Mouse (Mus musculus): ENCODE data around the gene Ift88.
"Not testable (repeated sequence)": the region's sequence is repeated elsewhere in the genome, so short reads cannot be mapped to it uniquely, and the experiment has no call there.

The Ift88 gene

DNA sequence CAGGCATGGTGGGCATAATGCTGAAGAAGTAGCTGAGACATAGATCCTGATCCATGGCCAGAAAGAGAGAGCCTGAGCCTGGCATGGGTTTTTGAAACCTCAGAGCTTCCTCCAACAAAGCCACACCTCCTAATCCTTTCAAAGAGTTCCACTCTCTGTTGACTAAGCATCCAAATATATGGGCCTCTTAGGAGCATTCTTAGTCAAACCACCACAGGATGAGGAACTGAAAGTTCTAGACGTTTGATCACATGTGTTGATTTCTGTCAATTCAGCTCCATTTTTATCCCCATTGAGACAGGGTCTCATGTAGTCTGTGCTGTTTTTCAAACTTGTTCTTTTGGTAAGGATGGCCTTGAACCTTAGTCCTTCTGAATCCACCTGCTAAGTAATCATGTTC is 28.7 kb downstream of the Ift88 start:
- DNase-seq (ENCODE audit: low read depth), result no peak

- DNase-seq (ENCODE audit: low read depth), result no peak
These were observed 36.0 kb downstream of the Ift88 start for GRCm38 (mm10) chr14:57459883-57460282.

DNA sequence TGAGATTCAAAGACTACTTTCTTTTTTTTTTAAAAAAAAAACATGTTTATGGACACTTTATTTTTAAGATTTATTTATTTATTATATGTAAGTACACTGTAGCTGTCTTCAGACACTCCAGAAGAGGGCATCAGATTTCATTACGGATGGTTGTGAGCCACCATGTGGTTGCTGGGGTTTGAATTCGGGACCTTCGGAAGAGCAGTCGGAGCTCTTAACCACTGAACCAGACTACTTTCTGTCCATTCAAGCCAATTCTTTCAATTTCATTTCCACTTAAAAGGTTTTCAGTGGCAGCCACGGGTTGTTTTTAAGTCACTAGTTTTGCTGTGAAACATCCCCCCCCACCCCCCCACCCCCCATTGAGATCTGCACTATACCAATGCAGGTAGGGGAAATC is 36.5 kb downstream of the Ift88 start:
- DNase-seq (ENCODE audit: low read depth), result not testable (repeated sequence)

DNA sequence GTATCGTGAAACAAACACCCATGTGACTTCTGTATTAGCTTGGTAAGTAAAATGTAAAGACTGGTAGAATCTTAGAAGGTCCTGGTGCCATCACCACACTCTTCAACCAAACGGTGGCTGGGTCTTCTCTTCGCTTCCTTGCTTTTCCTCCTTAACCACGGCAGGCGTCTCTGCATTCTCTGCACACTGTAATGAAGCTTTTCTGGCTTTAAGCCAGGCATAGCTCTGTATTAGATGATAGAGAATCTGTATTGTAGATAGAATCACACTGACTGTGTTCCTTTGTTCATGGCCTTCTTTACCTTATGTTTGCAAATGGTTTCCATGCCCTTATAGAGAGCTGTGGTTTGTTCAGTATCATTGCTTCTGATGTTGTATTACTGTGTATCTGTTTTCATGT is 39.0 kb downstream of the Ift88 start:
- no peak for DNase-seq (ENCODE audit: low read depth)

GRCm38 (mm10) chr14:57475057-57475456 is 51.2 kb downstream of the Ift88 start:
- no peak for DNase-seq (ENCODE audit: low read depth)

DNA sequence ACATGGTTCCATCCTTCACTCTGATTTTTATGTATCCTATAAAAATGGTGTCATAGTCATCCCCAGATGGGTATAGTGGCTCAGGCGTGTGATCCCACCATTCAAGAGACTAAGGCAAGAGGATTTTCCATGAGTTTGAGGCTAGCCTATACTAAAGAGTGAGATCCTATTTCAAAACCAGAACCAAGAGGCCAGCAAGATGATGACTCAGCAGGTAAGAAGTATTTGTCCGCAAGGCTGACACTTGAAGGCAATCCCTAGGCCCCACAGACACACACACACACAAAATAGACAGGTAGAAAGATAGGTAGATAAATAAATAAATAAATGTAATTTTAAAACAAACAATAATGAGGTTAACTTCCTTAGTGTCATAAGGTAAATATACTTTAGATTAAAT is 58.4 kb downstream of the Ift88 start:
- no peak for DNase-seq (ENCODE audit: low read depth)

DNA sequence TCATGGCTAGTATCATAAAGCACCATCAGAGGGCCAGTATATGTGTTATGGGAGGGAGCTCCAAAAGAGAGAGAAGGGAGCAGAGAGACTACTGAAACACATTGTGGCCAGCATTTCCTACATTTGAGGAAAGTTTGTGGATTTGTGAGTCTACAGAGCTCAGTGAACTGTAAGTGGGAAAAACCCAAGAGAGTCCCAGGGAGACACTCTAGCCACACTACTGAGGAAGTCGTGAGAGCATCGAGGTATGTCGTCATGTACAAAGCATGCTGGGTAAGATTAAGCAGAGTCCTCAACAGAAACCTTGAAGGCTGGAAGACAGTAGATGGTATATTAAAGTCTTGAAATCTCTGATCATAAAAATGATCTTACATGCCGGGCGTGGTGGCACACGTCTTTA is 60.3 kb downstream of the Ift88 start:
- no peak for DNase-seq (ENCODE audit: low read depth)

DNA sequence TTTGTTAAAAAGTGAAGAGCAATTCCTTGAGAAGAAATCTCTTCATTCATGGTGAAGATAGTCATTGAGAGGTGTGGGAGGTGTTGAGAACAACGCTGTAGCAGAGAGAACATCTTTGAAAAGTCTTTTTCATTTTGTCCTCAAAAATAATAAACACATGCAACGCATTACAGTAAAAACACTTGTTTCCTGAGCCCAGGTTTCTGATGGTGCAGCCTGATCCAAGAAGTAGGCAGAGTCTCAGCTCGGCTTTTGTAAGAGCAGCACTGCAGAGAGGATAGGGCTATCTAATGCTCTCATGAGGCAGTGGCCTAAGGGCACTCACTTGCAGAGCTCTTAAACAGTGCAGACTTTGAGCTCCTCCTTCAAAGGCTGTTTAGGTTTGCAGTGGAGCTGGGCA is 65.8 kb downstream of the Ift88 start:
- no peak for DNase-seq (ENCODE audit: low read depth)

- DNase-seq (ENCODE audit: low read depth), result no peak
These were observed 70.0 kb downstream of the Ift88 start for GRCm38 (mm10) chr14:57493840-57494239.

- DNase-seq (ENCODE audit: low read depth), result no peak
These were observed 79.9 kb downstream of the Ift88 start for GRCm38 (mm10) chr14:57503729-57504128.

DNA sequence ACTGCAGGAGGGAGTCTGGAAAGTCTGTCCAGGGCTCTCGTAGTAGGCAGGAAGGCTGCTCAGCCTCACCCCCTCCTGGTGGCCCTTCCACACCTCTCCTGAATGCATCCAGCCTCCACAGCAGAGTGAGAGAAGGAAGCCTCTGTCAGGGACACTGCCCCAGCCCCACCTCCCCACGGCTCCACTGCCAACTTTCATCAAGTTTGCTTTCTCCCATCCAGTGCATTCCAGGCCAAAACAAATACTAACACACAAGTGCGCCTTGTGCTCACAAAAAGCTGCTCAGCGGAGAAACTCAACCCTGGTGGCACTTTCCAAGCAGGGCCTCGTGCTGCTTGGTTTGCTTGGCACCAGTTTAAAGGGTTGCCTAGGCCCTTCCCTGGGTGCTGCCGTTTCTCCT is 85.7 kb downstream of the Ift88 start:
- DNase-seq (ENCODE audit: low read depth), result peak; percentile 49

DNA sequence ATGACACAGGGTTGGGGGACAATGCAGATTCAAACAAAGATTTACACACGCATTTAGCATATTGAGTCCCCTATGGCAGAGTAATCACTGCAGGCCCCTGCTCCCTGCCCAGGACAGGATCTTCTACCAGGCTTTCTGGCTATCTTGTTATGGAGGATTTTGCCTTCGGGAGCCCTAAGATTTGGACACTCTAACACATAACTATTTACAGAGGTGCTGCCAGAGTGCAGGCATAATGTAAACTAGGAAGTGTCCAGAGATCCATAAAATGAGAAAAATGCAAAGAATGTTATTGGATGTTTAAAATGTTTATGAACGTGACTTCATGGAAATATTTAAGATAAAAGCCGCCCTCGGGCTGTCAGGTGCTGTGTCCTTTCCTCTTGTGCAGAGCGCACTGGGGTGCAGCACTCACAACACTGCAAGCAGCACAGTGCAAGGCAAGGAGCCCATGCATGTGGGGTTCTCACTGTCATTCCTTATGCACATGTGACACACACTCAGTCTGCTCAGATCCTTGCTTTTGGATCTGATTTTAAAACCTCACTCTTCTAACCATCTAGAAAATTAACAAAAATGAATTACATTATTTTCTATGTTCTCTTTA is 91.4 kb downstream of the Ift88 start:
- no peak for DNase-seq (ENCODE audit: low read depth)

DNA sequence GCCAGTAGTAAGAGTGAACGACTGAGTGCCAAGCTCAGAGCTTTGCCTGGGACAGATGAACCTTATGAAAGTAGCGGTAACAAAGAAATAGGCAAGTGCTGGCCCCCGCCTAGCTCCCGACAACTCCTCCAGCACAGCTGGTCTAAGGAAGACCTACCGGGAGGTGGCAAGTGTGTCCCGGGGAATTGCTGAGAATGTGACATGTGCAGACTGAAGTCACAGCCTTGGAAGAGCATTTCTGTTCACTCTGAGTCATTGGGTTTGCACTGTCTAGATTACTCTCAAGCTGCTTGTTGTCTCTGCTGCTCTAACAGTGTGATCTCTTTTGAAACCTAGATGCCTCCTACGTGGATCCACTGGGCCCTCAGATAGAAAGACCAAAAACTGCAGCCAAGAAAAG is 93.1 kb downstream of the Ift88 start:
- DNase-seq (ENCODE audit: low read depth), result no peak

GRCm38 (mm10) chr14:57523762-57524161 is 99.9 kb downstream of the Ift88 start:
- DNase-seq (ENCODE audit: low read depth), result no peak

- DNase-seq (ENCODE audit: low read depth), result no peak
These were observed 101.0 kb downstream of the Ift88 start, which contains the start of gene Il17d for GRCm38 (mm10) chr14:57524671-57525387. Gene Il17d (plus strand): TSS chr14:57524777.

GRCm38 (mm10) chr14:57525388-57526049 is 101.7 kb downstream of the Ift88 start:
- no peak for DNase-seq (ENCODE audit: low read depth)

DNA sequence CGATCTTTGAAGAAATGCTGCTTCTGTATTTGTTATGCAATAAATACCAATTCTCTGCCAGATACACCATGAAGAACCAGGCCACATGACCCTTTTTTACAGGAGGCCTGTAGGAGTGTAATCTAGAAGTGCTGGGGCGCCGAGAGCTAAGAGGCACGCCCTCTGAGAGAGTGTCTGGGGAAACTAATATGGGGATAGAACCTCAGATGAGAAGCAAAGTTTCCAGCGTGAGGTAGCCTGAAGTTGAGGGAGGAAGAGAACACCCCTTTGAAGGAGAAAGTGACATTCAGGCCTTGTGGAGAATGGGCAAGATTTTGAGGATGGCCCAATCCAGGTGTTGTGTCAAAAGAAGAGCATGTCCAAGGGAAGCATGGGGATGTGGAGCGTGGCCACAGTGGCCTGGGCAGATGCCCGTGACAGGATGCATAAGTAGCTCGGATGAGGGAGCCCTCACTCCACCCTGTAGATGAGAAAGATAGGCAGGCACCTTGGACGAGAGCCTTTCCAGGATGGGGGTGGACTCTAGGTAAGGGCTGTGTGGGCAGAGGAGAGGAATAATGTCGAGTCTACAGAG is 102.3 kb downstream of the Ift88 start:
- no peak for DNase-seq (ENCODE audit: low read depth)

DNA sequence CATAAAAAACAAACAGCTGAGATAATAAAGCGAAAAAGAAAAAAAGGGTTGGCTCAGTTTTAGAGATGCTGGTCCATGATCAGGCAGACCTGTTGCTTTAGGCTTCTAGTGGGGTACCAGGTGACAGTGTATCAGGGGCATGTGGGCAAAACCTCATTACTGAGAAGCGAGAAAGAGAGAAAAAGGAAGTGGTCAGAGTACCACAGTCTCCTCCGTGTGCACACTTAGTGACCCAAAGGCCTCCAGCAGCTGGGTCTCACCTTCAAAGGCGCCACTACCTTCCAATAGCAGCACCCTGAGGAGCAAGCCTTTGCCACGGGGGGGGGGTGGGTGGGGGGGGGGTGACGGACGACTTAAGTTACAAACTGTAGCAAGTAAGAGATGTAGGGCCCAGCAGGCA is 103.3 kb downstream of the Ift88 start:
- no peak for DNase-seq (ENCODE audit: low read depth)

DNA sequence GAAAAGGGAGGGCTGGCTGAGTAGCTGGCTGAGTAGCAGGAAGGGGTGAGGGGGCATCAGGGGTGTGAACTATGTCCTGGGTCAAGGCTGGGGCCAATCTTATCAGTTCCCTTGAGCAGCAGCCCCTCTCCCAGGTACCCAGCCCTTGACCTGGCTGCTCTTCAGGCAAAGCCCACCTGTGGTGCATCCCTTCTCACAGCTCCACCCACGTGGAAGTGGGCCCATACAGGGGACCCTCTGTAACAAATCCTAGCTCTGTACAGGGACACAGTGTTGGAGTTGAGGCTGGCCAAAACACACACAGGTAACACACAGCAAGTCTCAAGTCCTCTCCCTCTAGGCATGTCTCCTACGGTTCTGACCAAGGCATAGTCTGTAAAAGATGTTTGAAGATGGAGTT is 103.7 kb downstream of the Ift88 start:
- no peak for DNase-seq (ENCODE audit: low read depth)

- no peak for DNase-seq (ENCODE audit: low read depth)
These were observed 105.4 kb downstream of the Ift88 start for GRCm38 (mm10) chr14:57529086-57529785.

DNA sequence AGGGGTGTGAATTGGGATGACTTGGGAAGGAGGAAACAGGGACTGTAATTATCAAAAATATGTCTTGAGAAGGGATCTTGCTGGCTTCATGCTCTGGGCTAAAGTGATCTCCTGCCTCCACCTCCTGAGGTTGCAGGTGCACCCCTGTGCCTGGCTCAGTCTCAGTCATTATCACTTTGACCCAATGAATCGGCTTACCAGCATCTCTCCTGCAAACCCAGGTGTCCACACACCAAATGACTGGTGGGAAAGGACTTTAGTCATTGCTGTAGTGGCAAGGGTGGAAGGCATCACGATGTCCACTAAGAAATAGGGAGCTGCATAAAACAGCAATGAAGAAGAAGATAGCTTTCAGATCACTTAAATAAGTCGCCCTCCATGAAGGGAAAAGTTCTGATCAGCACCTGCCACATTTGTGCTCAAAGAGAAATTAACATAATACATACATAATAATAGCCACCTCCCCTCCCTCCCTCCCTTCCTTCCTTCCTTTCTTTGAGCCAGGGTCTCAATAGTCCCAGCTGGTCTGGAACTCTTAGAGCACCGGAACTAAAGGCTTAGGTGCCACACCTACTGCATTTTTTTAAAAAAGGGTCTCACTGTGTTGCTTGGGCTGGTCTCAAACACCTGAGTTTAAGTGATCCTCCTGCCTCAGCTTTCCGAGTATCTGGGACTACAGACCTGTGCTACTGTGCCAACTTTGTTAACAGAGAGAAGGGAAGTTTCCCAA is 106.1 kb downstream of the Ift88 start:
- no peak for DNase-seq (ENCODE audit: low read depth)

GRCm38 (mm10) chr14:57532577-57532976 is 108.7 kb downstream of the Ift88 start:
- no peak for DNase-seq (ENCODE audit: low read depth)

All from fibroblast of lung, adult 2 months (primary cell).